Mouse (Mus musculus): Measurements from ENCODE around the gene Ncapd2. TPM values are rescaled to one million over a fixed set of nuclear protein-coding genes. Genes with fewer than 3 reads are reported as not detected.

The Ncapd2 gene
- polyA plus RNA-seq, 1 experiment from 2014 or later = 167 TPM

- Histone ChIP-seq H3K9me3 (ENCODE audit: low read depth, low read length) (no peaks in the 10 kb centered on the region), H3K4me2 (peak overlapping the region; percentile 32; the same call in 1 of the 2 replicates), H3K36me3 (ENCODE audit: insufficient read depth) (peaks cover 22% of the 10 kb centered on the region), H3K27ac (ENCODE audit: low read depth) (peak overlapping the region; percentile 66), H3K4me1 (ENCODE audit: insufficient read depth) (peaks cover 10% of the 10 kb centered on the region; the same call in 1 of the 2 replicates), H3K9ac (peak overlapping the region; percentile 26), H3K27me3 (ENCODE audit: insufficient read depth, low read length) (no peaks in the 10 kb centered on the region), H3K4me3 (ENCODE audit: low read depth, low read length) (no peak overlapping the region)
- no peak for TF ChIP-seq CTCF (IDR thresholded peaks at IDR 0.05; ENCODE audit: low read depth)
- WGBS = 50% methylated on average over 18 of the region's 18 CpGs
- no peak for ATAC-seq (ENCODE audit: insufficient read depth)
- peak; percentile 43 for DNase-seq
Observed at GRCm38 (mm10) chr6:125148251-125148925, 43.1 kb downstream of the Ncapd2 start.

- H3K27ac ChIP-seq (ENCODE audit: low read depth) = 0 out of 2 replicates have a peak overlapping the region, but pooled peaks have one; percentile 15
- H3K36me3 ChIP-seq (ENCODE audit: insufficient read depth) = peaks cover 29% of the 10 kb centered on the region
- WGBS = 58% methylated on average over 10 of the region's 10 CpGs
- H3K9me3 ChIP-seq (ENCODE audit: low read depth, low read length) = no peaks in the 10 kb centered on the region
- no peak for ATAC-seq (ENCODE audit: insufficient read depth)
- no peak for TF ChIP-seq CTCF (IDR thresholded peaks at IDR 0.05; ENCODE audit: low read depth)
- H3K4me3 ChIP-seq (ENCODE audit: low read depth, low read length) = no peak overlapping the region
- H3K9ac ChIP-seq = no peak overlapping the region; the same call in 1 of the 2 replicates
- DNase-seq = no peak
- peaks cover 10% of the 10 kb centered on the region; the same call in 1 of the 2 replicates for H3K4me1 ChIP-seq (ENCODE audit: insufficient read depth)
- no peaks in the 10 kb centered on the region for H3K27me3 ChIP-seq (ENCODE audit: insufficient read depth, low read length)
- H3K4me2 ChIP-seq = peak overlapping the region; percentile 82
Observed at GRCm38 (mm10) chr6:125147329-125147728, 44.2 kb downstream of the Ncapd2 start.

GRCm38 (mm10) chr6:125146797-125147196, 44.7 kb downstream of the Ncapd2 start:
- DNase-seq = peak; percentile 32
- no peaks in the 10 kb centered on the region for H3K27me3 ChIP-seq (ENCODE audit: insufficient read depth, low read length)
- H3K27ac ChIP-seq (ENCODE audit: low read depth) = no peak overlapping the region
- ATAC-seq (ENCODE audit: insufficient read depth) = no peak
- 71% methylated on average over 4 of the region's 4 CpGs for WGBS
- H3K4me1 ChIP-seq (ENCODE audit: insufficient read depth) = peaks cover 10% of the 10 kb centered on the region; the same call in 1 of the 2 replicates
- no peak overlapping the region for H3K4me3 ChIP-seq (ENCODE audit: low read depth, low read length)
- TF ChIP-seq CTCF (IDR thresholded peaks at IDR 0.05; ENCODE audit: low read depth) = no peak
- H3K36me3 ChIP-seq (ENCODE audit: insufficient read depth) = peaks cover 34% of the 10 kb centered on the region
- H3K4me2 ChIP-seq = peak overlapping the region; percentile 82
- H3K9me3 ChIP-seq (ENCODE audit: low read depth, low read length) = no peaks in the 10 kb centered on the region
- H3K9ac ChIP-seq = peak overlapping the region; percentile 66; the same call in 1 of the 2 replicates

- Histone ChIP-seq H3K4me2 (peak overlapping the region; percentile 82), H3K4me3 (ENCODE audit: low read depth, low read length) (peak overlapping the region; percentile 58), H3K9ac (peak overlapping the region; percentile 66), H3K36me3 (ENCODE audit: insufficient read depth) (peaks cover 35% of the 10 kb centered on the region), H3K27me3 (ENCODE audit: insufficient read depth, low read length) (no peaks in the 10 kb centered on the region), H3K9me3 (ENCODE audit: low read depth, low read length) (no peaks in the 10 kb centered on the region), H3K4me1 (ENCODE audit: insufficient read depth) (peaks cover 10% of the 10 kb centered on the region; the same call in 1 of the 2 replicates), H3K27ac (ENCODE audit: low read depth) (no peak overlapping the region)
- ATAC-seq (ENCODE audit: insufficient read depth) = no peak
- no peak for TF ChIP-seq CTCF (IDR thresholded peaks at IDR 0.05; ENCODE audit: low read depth)
- no peak for DNase-seq
- 53% methylated on average over 7 of the region's 7 CpGs for WGBS
Observed at GRCm38 (mm10) chr6:125146148-125146547, 45.4 kb downstream of the Ncapd2 start.

- 2% methylated on average over 35 of the region's 35 CpGs for WGBS
- Histone ChIP-seq H3K36me3 (ENCODE audit: insufficient read depth) (peaks cover 40% of the 10 kb centered on the region), H3K4me2 (peak overlapping the region; percentile 82), H3K27ac (ENCODE audit: low read depth) (peak overlapping the region; percentile 80), H3K4me3 (ENCODE audit: low read depth, low read length) (peak overlapping the region; percentile 58), H3K27me3 (ENCODE audit: insufficient read depth, low read length) (no peaks in the 10 kb centered on the region), H3K4me1 (ENCODE audit: insufficient read depth) (peaks cover 10% of the 10 kb centered on the region; the same call in 1 of the 2 replicates), H3K9me3 (ENCODE audit: low read depth, low read length) (no peaks in the 10 kb centered on the region), H3K9ac (peak overlapping the region; percentile 66)
- no peak for TF ChIP-seq CTCF (IDR thresholded peaks at IDR 0.05; ENCODE audit: low read depth)
- DNase-seq = no peak
- ATAC-seq (ENCODE audit: insufficient read depth) = peak; percentile 73
Observed at GRCm38 (mm10) chr6:125145479-125145951, 46.0 kb downstream of the Ncapd2 start.

- TF ChIP-seq CTCF (IDR thresholded peaks at IDR 0.05; ENCODE audit: low read depth) = peak; percentile 66
- Histone ChIP-seq H3K36me3 (ENCODE audit: insufficient read depth) (peaks cover 45% of the 10 kb centered on the region), H3K27ac (ENCODE audit: low read depth) (peak within 1 kb of the TSS; percentile 80), H3K4me1 (ENCODE audit: insufficient read depth) (peaks cover 10% of the 10 kb centered on the region; the same call in 1 of the 2 replicates), H3K4me2 (peak within 1 kb of the TSS; percentile 82), H3K4me3 (ENCODE audit: low read depth, low read length) (peak within 1 kb of the TSS; percentile 58), H3K27me3 (ENCODE audit: insufficient read depth, low read length) (no peaks in the 10 kb centered on the region), H3K9me3 (ENCODE audit: low read depth, low read length) (no peaks in the 10 kb centered on the region), H3K9ac (peak within 1 kb of the TSS; percentile 66)
- under 1% methylated on average over 16 of the region's 16 CpGs for WGBS
- ATAC-seq (ENCODE audit: insufficient read depth) = peak; percentile 95
- peak; percentile 94 for DNase-seq
Observed at GRCm38 (mm10) chr6:125145001-125145400, 46.5 kb downstream of the Ncapd2 start, which contains the start of gene Iffo1. Gene Iffo1 (plus strand): TSS chr6:125145241.

GRCm38 (mm10) chr6:125143904-125144303, 47.6 kb downstream of the Ncapd2 start:
- no peaks in the 10 kb centered on the region for H3K27me3 ChIP-seq (ENCODE audit: insufficient read depth, low read length)
- DNase-seq = no peak
- no peaks in the 10 kb centered on the region for H3K9me3 ChIP-seq (ENCODE audit: low read depth, low read length)
- H3K36me3 ChIP-seq (ENCODE audit: insufficient read depth) = peaks cover 56% of the 10 kb centered on the region
- no peak overlapping the region for H3K4me2 ChIP-seq
- WGBS = 77% methylated on average over 9 of the region's 9 CpGs
- H3K9ac ChIP-seq = no peak overlapping the region
- ATAC-seq (ENCODE audit: insufficient read depth) = no peak
- no peak for TF ChIP-seq CTCF (IDR thresholded peaks at IDR 0.05; ENCODE audit: low read depth)
- H3K27ac ChIP-seq (ENCODE audit: low read depth) = no peak overlapping the region
- H3K4me3 ChIP-seq (ENCODE audit: low read depth, low read length) = no peak overlapping the region
- H3K4me1 ChIP-seq (ENCODE audit: insufficient read depth) = peaks cover 10% of the 10 kb centered on the region; the same call in 1 of the 2 replicates
